Mouse (Mus musculus) left cerebral cortex, postnatal 25 days (tissue): ENCODE measurements at regions not wholly inside any gene's neighbourhood (a gene's known extent, or its start where the extent isn't known, plus 50 kb on each side); places are given as distances from the start of the nearest gene placed in this dataset.

Experiments used
- DNase-seq, 2 experiments: peaks; one replicate each; pipeline ENCODE4 v3.0.0; 2022; ENCODE audit warnings: low spot score in 2 of 2, mixed read lengths in 1 of 2
- intact Hi-C: fragments of 180-260 bp; cut with DNase I; formaldehyde crosslinking; loops from one replicate; pipeline ENCODE4 v1.15.1; 2025

- intact Hi-C loops: no loop called here
- peak; percentile 61 to 77 for DNase-seq
These were observed 83.1 kb downstream of the Stk35 start for GRCm38 (mm10) chr2:129883417-129883816.

DNA sequence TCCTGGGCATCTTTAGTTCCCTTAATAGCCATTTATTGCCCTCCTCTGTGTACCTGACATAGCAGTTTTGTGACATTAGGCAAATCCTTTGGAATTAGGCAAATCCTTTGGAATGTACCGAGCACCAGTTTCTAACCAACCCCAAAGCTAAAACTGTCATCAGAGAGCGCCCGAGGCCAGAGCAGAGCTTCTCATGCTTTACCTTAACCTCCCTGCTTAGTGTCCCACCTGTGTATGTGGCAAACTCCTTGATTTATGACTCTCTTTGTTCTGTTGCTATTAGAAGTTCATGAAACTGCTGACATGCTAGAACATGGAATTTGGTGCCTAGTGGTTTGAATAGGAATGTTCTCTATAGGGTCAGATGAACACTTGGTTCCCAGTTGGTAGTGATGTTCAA is 84.0 kb downstream of the Stk35 start:
- intact Hi-C loops: no loop called here
- no peak for DNase-seq

GRCm38 (mm10) chr2:129885536-129885935 is 85.2 kb downstream of the Stk35 start:
- DNase-seq: no peak
- intact Hi-C loops: no loop called here

- intact Hi-C loops: loop anchor here (5.0 kb wide), 1 partner anchor 349 kb away; no protein-coding TSS in a partner anchor
- peak; percentile 55 to 59 for DNase-seq
These were observed 92.9 kb downstream of the Stk35 start for GRCm38 (mm10) chr2:129893231-129893630.

DNA sequence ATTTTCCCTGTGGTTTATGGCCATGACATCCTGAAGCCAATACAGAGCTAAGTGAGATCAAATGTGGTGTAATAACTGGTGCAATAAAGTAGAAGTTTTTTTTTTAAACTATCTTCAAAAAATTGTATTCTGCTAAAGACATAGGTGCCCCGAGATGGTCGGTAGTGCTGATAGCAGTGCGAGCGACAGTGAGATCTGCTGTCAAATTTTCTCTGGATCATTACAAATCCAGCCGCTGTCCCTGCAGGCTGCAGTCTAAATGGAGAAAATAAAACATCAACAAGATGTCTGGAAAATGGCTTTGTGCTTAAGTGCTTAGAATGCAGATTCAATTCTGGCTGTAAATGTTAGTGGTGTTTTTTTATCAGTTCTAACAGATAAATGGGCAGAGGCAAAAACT is 93.5 kb downstream of the Stk35 start:
- intact Hi-C loops: loop anchor here (5.0 kb wide), 1 partner anchor 348 kb away; no protein-coding TSS in a partner anchor
- DNase-seq: no peak

- intact Hi-C loops: loop anchor here (5.0 kb wide), 1 partner anchor 347 kb away; no protein-coding TSS in a partner anchor
- DNase-seq: no peak
These were observed 94.6 kb downstream of the Stk35 start for GRCm38 (mm10) chr2:129894906-129895305.

GRCm38 (mm10) chr2:129895369-129895768 is 95.1 kb downstream of the Stk35 start:
- DNase-seq: no peak
- intact Hi-C loops: no loop called here

- intact Hi-C loops: no loop called here
- DNase-seq: no peak
These were observed 96.4 kb downstream of the Stk35 start for GRCm38 (mm10) chr2:129896696-129897095.

- no peak for DNase-seq
- intact Hi-C loops: loop anchor here (1.0 kb wide), 1 partner anchor 265 kb away; no protein-coding TSS in a partner anchor
These were observed 103.2 kb downstream of the Stk35 start for GRCm38 (mm10) chr2:129903383-129904135.

DNA sequence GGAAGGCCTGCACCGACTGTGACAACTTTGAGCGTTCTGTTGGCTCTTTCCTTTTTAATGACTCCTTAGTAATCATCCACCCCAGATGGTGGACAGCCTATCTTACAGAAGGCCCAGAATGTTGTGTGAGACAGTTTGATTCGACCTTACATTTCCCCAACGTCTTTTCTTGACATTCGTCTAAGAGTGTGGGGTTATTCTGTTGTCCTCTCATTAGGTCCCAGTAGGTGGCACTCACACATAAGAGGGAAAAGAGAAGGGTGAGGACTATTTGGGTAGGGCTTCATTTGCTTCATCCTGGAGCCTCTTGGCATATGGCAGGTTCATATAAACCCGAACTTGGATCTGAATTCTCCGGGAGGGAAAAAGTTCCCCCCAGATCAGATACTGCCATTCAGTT is 104.4 kb downstream of the Stk35 start:
- intact Hi-C loops: loop anchor here (1.0 to 5.0 kb wide), 3 partner anchors 83 to 264 kb away; no protein-coding TSS in a partner anchor
- DNase-seq: peak; percentile 52 to 69

- intact Hi-C loops: loop anchor here (5.0 kb wide), 1 partner anchor 78 kb away; no protein-coding TSS in a partner anchor
- peak; percentile 76 to 88 for DNase-seq
These were observed 103.3 kb upstream of the Tgm3 start for GRCm38 (mm10) chr2:129908701-129909425.

DNA sequence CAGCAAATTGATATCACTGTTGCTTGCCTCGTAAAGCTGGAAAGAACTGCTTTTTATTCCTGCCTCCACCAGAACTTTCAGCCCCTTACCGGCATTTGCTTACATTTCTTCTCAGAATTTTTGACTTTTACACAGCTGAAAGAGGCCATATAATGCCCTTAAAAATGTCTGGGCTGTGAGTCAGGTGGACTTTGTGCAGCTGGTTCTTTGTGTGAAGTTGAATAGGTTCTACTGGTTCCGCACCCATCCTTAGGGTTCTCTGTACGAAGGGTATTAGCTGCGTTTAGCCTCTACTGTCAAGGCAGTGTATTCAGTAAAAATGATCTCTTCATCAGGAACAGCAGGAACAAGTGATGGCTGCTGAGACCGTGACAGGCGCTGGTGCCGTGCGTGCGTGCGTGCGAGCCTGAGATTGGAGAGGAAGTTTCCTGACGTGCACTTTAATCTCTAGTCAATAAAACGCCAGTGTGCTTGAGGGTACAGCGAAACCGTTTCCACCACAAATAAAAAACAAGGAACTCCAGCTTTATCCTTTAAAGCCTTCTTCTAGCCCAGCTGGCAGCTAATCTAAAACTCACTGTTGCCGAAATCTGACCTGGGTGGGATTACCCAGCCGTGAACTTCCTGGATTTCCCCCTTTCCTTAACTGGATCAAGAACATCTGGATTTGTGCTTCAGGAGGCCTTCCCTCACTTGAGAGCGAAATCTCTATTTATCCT is 100.8 kb upstream of the Tgm3 start:
- intact Hi-C loops: no loop called here
- no peak for DNase-seq

- intact Hi-C loops: no loop called here
- peak; percentile 23 to 63 for DNase-seq
These were observed 99.6 kb upstream of the Tgm3 start for GRCm38 (mm10) chr2:129912556-129912955.

DNA sequence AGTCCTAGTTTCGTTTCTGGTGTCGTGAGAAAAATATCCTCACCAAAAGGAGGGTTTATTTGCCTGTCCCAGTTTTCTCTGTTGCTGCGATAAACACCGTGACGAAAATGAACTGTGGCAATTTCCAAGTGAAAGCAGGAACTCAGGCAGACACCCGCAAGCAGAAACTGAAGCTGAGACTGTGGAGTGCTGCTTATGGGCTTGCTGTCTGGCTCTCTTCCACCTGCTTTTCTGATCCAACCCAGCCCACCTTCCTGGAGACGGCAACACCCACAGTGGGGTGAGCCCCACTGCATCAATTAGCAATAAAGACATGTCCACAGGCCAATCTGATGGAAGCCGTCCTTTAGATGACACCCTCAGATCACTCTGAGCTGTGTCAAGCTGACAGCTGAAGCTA is 97.9 kb upstream of the Tgm3 start:
- DNase-seq: peak in 1 of 2 experiments; percentile 71
- intact Hi-C loops: no loop called here

DNA sequence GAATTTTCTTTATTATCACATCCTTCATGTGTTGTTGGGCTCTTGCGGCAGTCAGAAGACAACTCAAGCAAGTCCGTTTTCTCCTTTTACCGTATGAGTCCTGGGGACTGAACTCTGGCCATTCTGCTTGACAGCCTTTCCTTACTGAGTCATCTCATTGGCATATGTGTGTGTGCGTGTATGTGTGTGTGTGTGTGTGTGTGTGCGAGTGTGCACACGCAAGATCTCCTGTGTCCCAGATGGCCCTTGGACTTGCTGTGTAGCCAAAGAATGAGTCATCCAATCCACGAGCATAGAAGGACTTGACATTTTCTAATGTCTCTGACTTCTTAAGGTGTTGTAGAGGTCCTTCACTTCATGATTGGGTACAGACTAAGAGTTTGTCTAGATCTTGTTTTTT is 95.7 kb upstream of the Tgm3 start:
- no peak for DNase-seq
- intact Hi-C loops: no loop called here

DNA sequence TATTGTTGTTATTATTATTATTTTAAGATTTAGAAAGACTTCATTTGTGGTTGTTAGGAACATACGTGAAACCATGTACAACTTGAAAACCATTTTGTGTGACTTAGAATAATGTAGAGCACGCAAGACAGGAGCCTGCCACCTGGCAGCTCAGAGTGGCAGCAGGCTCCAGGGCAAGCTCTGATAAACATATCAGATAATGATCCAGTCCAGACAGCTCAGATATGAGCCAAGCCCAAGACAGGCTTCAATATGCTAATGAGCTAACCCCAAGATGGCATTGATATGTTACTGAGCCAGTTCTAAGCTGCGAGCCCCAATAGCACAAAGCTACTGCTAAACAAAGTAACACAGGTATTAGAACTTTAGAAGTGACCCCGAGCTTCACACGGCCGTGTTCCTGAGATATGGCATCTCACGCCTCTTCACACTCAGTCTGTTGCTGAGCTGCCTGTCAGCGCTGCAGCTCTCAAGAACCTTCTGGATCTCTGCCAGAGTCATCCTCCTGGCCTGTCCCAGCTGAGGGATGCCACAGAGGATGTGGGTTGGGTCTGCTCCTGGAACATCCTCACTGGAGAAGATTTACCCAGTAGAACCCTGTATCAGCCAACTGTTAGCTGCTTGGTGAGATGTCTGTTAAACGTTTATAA is 93.9 kb upstream of the Tgm3 start:
- intact Hi-C loops: no loop called here
- no peak for DNase-seq

DNA sequence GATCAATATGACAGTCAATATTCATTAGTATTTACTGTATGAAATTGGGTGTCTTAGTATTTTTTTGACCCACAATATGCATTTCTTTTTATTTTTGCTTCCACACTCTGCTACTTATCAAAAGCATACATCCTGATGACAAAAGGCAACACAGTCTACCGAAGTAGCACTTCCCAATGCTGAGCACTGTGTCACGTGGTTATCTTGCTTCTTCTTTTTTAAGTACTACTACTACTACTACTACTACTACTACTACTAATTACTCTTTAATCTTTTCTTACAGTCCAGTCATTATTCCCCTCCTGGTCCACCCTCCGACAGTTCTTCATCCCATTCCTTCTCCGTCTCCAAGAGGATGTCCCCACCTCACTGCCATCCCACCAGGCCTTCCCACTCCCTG is 92.6 kb upstream of the Tgm3 start:
- no peak for DNase-seq
- intact Hi-C loops: no loop called here

- intact Hi-C loops: no loop called here
- DNase-seq: no peak
These were observed 84.9 kb upstream of the Tgm3 start for GRCm38 (mm10) chr2:129927218-129927617.

DNA sequence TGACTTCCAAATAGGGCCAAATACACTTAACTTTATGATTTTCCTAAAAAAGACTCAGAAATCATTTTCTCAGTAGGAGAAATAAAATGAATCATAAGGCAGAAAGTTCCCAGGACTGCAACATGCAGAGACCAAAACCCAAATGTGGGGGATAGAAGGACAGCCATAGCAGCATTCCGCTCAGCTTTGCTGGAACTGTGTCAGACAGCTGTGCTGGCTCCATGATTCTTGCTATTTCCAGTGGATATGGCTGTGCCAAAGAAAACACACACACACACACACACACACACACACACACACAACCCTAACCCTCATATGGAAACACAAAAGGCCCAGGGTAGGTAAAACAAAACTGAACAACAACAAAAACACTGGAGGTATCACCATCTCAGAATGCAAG is 78.6 kb upstream of the Tgm3 start:
- DNase-seq: no peak
- intact Hi-C loops: no loop called here

DNA sequence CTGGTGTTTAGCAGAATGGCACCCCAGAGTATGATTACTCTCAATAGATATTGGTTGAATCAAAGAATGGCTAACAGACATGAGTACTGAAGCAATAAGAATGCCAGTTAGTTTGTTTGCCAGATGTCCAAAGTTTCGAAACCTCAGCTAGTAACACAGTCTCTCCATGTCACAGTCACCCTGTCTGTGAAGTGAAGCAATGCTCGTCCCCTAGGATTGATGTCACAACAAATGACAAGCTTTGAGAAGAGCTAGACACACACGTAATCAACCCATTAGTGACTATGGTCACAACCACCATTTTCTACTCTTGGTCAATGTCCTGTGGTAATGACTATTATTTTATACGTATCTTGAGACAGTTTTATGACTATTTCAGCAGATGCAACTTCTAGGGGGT is 69.3 kb upstream of the Tgm3 start:
- intact Hi-C loops: no loop called here
- DNase-seq: no peak
